Mouse (Mus musculus) E14TG2a.4 (cell line): ENCODE measurements around the gene Slc23a3.

Experiments used
- CTCF ChIP-seq: conservative IDR thresholded peaks from 2 replicates; pipeline ENCODE4 v1.5.1; 2014; ENCODE audit warnings: low read length
- NANOG ChIP-seq: IDR thresholded peaks from 2 replicates; pipeline ENCODE4 v1.6.1; 2014; ENCODE audit warnings: borderline replicate concordance, low read length, mixed read lengths
- POU5F1 ChIP-seq: IDR thresholded peaks from 2 replicates; pipeline ENCODE4 v1.6.1; 2014; ENCODE audit warnings: low read length, borderline replicate concordance

GRCm38 (mm10) chr1:75140601-75141190 lies 7.0 kb upstream of the Slc23a3 start:
- no peak for TF ChIP-seq CTCF
- no peak for TF ChIP-seq NANOG
- no peak for TF ChIP-seq POU5F1
